Mouse (Mus musculus): ENCODE results near the gene Srxn1. TPM values are rescaled to one million over a fixed set of nuclear protein-coding genes. Genes with fewer than 3 reads are reported as not detected.

Gene Srxn1
- total RNA-seq, 2 experiments from 2014 or later = 16.6 to 21.6 TPM

DNA sequence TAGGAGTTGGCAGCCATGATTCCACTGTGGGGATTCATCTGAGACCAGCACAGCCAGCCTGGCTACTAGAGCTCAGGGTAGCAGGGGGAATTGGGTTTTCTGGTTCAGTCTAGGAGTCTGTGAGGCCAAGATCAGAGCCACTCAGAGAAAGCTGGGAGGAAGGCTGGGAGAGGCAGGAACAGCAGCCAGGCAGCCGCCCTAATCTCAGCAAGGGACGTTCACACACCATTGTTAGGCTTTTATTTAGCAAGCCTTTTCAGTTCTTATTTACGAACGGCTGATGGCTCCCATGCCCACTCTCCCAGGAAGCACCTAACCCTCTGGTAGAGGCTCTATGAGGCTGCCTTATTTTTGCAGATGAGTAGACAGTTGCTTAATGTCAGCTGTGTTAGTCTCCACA, 44.6 kb downstream of the Srxn1 start:
- no peak for DNase-seq
- intact Hi-C loops (cut with DNase I) = loop anchor here (1.0 kb wide), 1 partner anchor 27 kb away; no protein-coding TSS in a partner anchor

DNA sequence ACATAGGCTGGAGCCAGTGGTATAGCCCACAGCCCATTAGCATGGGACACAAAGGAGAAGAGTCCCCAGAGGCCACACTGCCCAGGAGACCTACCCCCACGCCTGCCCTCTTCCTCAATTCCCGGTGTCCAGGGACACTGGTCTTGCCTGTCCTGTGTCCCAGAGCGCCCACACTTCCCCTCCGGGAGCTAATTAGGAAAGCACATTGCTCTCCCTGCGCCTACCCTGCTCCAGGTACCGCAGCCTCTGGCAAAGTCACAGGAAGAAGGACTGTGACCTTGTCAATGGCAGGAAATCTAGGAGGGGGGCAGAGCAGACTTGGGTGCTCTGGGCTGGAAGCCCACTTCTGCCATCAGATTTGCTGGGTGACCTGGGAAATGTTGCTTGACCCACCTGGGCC, 45.1 kb downstream of the Srxn1 start:
- intact Hi-C loops (cut with DNase I) = loop anchor here (1.0 kb wide), 1 partner anchor 27 kb away; no protein-coding TSS in a partner anchor
- peak; percentile 55 to 59 for DNase-seq

DNA sequence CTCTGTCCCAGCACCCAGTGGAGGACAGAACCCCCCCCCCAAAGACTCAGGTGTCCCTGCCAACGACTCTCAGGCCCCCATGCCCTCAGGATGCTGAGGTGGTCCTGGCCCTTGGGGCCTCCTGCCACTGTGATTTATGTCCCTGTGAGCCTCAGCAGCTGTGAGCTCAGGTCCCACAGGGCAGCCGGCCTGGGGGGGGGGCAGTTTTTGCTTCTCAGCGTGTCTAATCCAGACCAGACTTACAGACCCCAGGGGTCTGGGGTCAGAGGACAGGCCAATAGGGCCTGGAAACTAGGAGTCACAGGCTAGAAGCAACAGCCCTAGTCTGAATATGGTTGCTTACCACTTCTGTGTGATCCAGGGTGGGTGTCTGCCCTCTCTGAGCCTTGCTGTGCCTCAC, 48.0 kb downstream of the Srxn1 start:
- intact Hi-C loops (cut with DNase I) = no loop called here
- no peak for DNase-seq

DNA sequence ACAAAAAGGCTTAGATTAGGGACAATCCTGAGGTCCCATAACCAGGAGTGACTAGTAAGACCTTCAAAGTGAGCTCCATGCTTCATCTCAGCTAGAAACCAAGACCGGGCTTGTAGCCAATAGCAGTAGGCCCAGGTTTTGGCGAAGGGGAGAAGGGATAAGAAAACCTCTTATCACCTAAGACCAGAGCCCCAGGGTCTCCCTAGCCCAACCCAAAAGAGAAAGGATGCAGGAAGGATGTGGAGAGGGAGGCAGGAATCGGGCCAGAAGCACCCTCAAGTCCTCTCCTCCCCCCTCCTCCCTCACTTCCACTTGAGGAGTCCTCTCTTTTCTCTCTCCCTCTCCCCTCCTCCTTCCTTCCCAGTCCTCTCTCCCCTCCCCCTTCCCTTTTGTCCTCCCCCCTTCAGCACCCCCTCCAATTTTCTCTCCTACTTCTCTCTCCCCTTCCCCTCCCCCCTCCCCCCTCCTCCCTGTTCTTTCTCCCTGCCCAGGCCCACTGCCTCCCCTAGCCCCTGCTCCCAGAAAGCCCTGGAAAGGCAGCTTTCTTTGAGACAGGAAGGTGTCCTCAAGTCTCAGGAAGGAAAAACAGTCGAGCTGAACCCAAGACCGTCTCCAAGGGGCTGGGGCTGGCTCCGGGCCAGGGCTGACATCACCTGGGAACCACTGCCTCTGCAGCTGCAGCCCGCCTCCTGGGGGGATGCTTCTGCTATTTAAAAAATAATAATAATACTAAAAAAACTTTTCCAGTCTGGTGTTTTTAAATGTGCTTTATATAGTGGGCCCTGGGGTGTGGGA, 50.3 kb downstream of the Srxn1 start:
- intact Hi-C loops (cut with DNase I) = no loop called here
- peak; percentile 74 to 82 for DNase-seq

DNA sequence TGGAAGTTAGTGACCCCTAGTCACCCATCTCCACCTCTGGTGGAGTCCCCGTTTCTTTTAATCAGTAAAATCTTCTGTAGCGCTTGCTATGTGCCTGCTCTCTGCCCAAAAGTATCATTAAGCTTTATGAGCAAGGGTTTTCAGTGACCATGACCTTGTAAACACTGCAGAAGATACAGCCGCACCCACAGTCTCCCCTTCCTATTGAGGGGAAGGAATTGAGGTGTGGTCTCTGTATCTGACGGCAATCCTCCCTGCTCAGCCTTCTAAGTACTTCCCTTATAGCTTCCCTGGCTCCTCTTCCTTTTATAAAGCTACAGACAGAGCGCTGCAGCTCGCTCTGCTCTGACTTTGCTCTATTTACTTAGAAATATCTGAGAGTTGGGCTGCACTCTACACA, 51.2 kb downstream of the Srxn1 start:
- DNase-seq = no peak
- intact Hi-C loops (cut with DNase I) = no loop called here

DNA sequence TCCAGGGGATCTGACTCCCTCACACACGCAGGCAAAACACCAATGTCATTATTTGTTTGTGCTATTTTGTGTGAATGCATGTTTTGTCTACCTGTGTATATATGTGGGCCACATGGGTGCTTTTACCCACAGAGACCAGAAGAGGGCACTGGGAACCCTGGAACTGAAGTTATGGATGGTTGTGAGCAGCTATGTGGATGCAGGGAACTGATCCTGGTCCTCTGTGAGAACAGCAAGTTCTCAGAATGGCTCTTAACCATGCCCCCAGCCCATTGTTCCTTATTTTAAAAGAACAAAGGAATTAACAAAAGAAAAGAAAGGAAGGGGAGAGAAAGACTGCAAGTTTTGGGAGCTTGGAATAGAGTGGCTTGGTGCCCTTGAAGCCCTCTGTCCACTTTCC, 54.2 kb downstream of the Srxn1 start:
- DNase-seq = no peak
- intact Hi-C loops (cut with DNase I) = no loop called here

Other genes starting within 250 kb of the Srxn1 start
- under 1 TPM; 0.19 to 0.22 TPM for gene Angpt4, start 194.3 kb upstream of the Srxn1 start, total RNA-seq (2021)
- gene Fam110a, start 125.3 kb upstream of the Srxn1 start, total RNA-seq (2021) = 1 to 10 TPM; 3.4 to 5.7 TPM
- gene Slc52a3, start 109.0 kb upstream of the Srxn1 start, total RNA-seq (2021) = 1 to 10 TPM; 1.2 to 2.4 TPM
- gene Scrt2, start 24.0 kb upstream of the Srxn1 start, total RNA-seq (2021) = not detected
- 10 to 100 TPM; 39.7 to 50.1 TPM for gene Tcf15, start 38.0 kb downstream of the Srxn1 start, total RNA-seq (2021)
- 100 to 1,000 TPM in 1 of 2 experiments, 10 to 100 TPM in 1; 92.1 to 101 TPM for gene Csnk2a1, start 121.3 kb downstream of the Srxn1 start, total RNA-seq (2021)
- 10 to 100 TPM; 43.1 to 48.7 TPM for gene Tbc1d20, start 188.3 kb downstream of the Srxn1 start, total RNA-seq (2021)
- gene Rbck1, start 227.1 kb downstream of the Srxn1 start, total RNA-seq (2021) = 10 to 100 TPM; 44.2 to 51.4 TPM
- gene Trib3, start 238.5 kb downstream of the Srxn1 start, total RNA-seq (2021) = 1 to 10 TPM; 3.6 to 3.8 TPM